Mouse (Mus musculus): ENCODE data around the gene Psma4.
"Not testable (repeated sequence)": the region's sequence is repeated elsewhere in the genome, so short reads cannot be mapped to it uniquely, and the experiment has no call there.

Gene Psma4

GRCm38 (mm10) chr9:54950575-54951321 lies at the start of gene Psma4, which contains the start of gene AY074887:
TSS of gene Psma4 (plus strand) at chr9:54950790.
TSS of gene AY074887 (minus strand) at chr9:54950998.
- in situ Hi-C loops (cut with MboI), result no loop called here

- in situ Hi-C loops (cut with MboI), result no loop called here
Observed at GRCm38 (mm10) chr9:54909446-54909845, 41.1 kb upstream of the Psma4 start.

GRCm38 (mm10) chr9:54915576-54915975 lies 35.0 kb upstream of the Psma4 start:
- in situ Hi-C loops (cut with MboI), result no loop called here

- in situ Hi-C loops (cut with MboI), result no loop called here
Observed at GRCm38 (mm10) chr9:54916401-54916800, 34.2 kb upstream of the Psma4 start.

GRCm38 (mm10) chr9:54917010-54917677 lies 33.4 kb upstream of the Psma4 start, which contains the start of gene Hykk:
TSS of gene Hykk (plus strand) at chr9:54917283.
- in situ Hi-C loops (cut with MboI), result no loop called here

- in situ Hi-C loops (cut with MboI), result no loop called here
Observed at GRCm38 (mm10) chr9:54918191-54918590, 32.4 kb upstream of the Psma4 start.

GRCm38 (mm10) chr9:54918781-54919180 lies 31.8 kb upstream of the Psma4 start:
- in situ Hi-C loops (cut with MboI), result no loop called here

- in situ Hi-C loops (cut with MboI), result no loop called here
Observed at GRCm38 (mm10) chr9:54919946-54920345, 30.6 kb upstream of the Psma4 start.

GRCm38 (mm10) chr9:54930741-54931140 lies 19.8 kb upstream of the Psma4 start:
- in situ Hi-C loops (cut with MboI), result no loop called here

- in situ Hi-C loops (cut with MboI), result no loop called here
Observed at GRCm38 (mm10) chr9:54931765-54932164, 18.8 kb upstream of the Psma4 start.

- in situ Hi-C loops (cut with MboI), result no loop called here
Observed at GRCm38 (mm10) chr9:54932379-54932778, 18.2 kb upstream of the Psma4 start.

GRCm38 (mm10) chr9:54942071-54942470 lies 8.5 kb upstream of the Psma4 start:
- in situ Hi-C loops (cut with MboI), result no loop called here

GRCm38 (mm10) chr9:54944467-54944866 lies 6.1 kb upstream of the Psma4 start:
- in situ Hi-C loops (cut with MboI), result no loop called here

GRCm38 (mm10) chr9:54946256-54946655 lies 4.3 kb upstream of the Psma4 start:
- in situ Hi-C loops (cut with MboI), result no loop called here

- in situ Hi-C loops (cut with MboI), result no loop called here
Observed at GRCm38 (mm10) chr9:54949465-54949864, 1.1 kb upstream of the Psma4 start.

GRCm38 (mm10) chr9:54950162-54950561 lies 428 bp upstream of the Psma4 start:
- in situ Hi-C loops (cut with MboI), result not testable (repeated sequence)

GRCm38 (mm10) chr9:54961059-54961458 lies 10.5 kb downstream of the Psma4 start:
- in situ Hi-C loops (cut with MboI), result no loop called here

GRCm38 (mm10) chr9:54963669-54964068 lies 13.1 kb downstream of the Psma4 start:
- in situ Hi-C loops (cut with MboI), result no loop called here

- in situ Hi-C loops (cut with MboI), result no loop called here
Observed at GRCm38 (mm10) chr9:54969972-54970637, 19.5 kb downstream of the Psma4 start.

GRCm38 (mm10) chr9:54980674-54981073 lies 30.1 kb downstream of the Psma4 start, which contains the start of gene Chrna5:
TSS of gene Chrna5 (plus strand) at chr9:54980880.
- in situ Hi-C loops (cut with MboI), result no loop called here

GRCm38 (mm10) chr9:54981291-54982191 lies 31.0 kb downstream of the Psma4 start:
- in situ Hi-C loops (cut with MboI), result no loop called here

- in situ Hi-C loops (cut with MboI), result no loop called here
Observed at GRCm38 (mm10) chr9:54982401-54982800, 31.8 kb downstream of the Psma4 start.

All from mature B cell (primary cell).